Comparison of ENCODE assay signal across 13 mouse cellular contexts in the genomic region with DNA sequence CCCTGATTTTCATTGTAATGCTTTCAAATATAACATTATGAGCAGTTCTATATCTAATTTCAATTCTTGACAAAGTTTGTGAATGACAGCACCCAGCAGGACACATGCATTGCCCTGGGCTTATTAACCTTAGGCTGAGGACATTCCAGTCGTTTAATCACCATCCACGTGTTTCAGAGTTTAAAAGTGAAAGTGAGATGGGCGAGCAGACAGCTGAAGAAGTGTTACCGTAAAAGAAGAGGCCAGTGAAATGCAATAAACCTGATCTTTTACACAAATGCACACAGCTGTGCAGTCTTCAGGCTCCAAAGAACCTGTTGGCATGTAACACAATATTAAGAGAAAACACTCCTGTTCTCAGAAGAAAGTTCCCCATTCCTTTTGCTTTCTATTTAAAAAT.
DNase-seq lines count a peak whose midpoint lies in the region; ATAC-seq and TF ChIP-seq lines count a peak whose summit lies in the region.
"Had no signal": no experiment of that assay in that cellular context is flagged by ENCODE, and none has a peak within 500 bp of the region (broad histone marks: within the 10 kb centered on the region; RNA-seq: fewer than 3 reads in every experiment).

No protein-coding gene starts in this region.

- no peaks in the 10 kb centered on the region for H3K4me1 ChIP-seq in heart, embryonic 12.5 days (replicated peaks)
- H3K4me1 ChIP-seq in limb, embryonic 12.5 days (replicated peaks), result no peaks in the 10 kb centered on the region
- H3K4me1 ChIP-seq in limb, embryonic 10.5 days, result no peaks in the 10 kb centered on the region
- H3K4me1 ChIP-seq in limb, embryonic 14.5 days (ENCODE audit: control insufficient read depth, insufficient read depth, low read length), result no peaks in the 10 kb centered on the region
- no peaks in the 10 kb centered on the region for H3K4me1 ChIP-seq in cerebellum, adult 2 months (ENCODE audit: control insufficient read depth, insufficient read depth, low read length)

- H3K27me3 ChIP-seq in heart, embryonic 12.5 days (replicated peaks), result no peaks in the 10 kb centered on the region
- no peaks in the 10 kb centered on the region for H3K27me3 ChIP-seq in limb, embryonic 12.5 days
- H3K27me3 ChIP-seq in limb, embryonic 10.5 days (ENCODE audit: low read depth, poor library complexity, severe bottlenecking), result no peaks in the 10 kb centered on the region
- H3K27me3 ChIP-seq in limb, embryonic 14.5 days (ENCODE audit: control insufficient read depth, insufficient read depth, low read length), result no peaks in the 10 kb centered on the region
- H3K27me3 ChIP-seq in cerebellum, adult 2 months (ENCODE audit: control insufficient read depth, insufficient read depth, low read length), result no peaks in the 10 kb centered on the region

- no peak overlapping the region for H3K4me3 ChIP-seq in heart, embryonic 12.5 days
- H3K4me3 ChIP-seq in limb, embryonic 12.5 days (replicated peaks), result no peak overlapping the region
- no peak overlapping the region for H3K4me3 ChIP-seq in limb, embryonic 10.5 days
- no peak overlapping the region for H3K4me3 ChIP-seq in limb, embryonic 14.5 days (replicated peaks; ENCODE audit: low read length)
- no peak overlapping the region for H3K4me3 ChIP-seq in cerebellum, adult 2 months (replicated peaks; ENCODE audit: insufficient read depth, low read depth, low read length)
- H3K4me3 ChIP-seq: erythroblast, embryonic 14.5 days had no signal

- H3K4me2 ChIP-seq in heart, embryonic 12.5 days, result peak overlapping the region; percentile 31; the same call in 1 of the 2 replicates
- no peak overlapping the region for H3K4me2 ChIP-seq in limb, embryonic 12.5 days
- peak overlapping the region; percentile 29; the same call in 1 of the 2 replicates for H3K4me2 ChIP-seq in limb, embryonic 14.5 days (replicated peaks; ENCODE audit: low read depth, low read length, severe bottlenecking)

- no peak for DNase-seq in heart, adult 9 months (ENCODE audit: low spot score in 2 of 2)
- DNase-seq in limb, embryonic 10.5 days (ENCODE audit: low spot score), result no peak
- peak; percentile 52 for DNase-seq in Muller cell, postnatal 12 days (ENCODE audit: inconsistent ontology term)
- DNase-seq in limb, embryonic 14.5 days (ENCODE audit: low spot score), result no peak
- DNase-seq in spleen, adult 18-20 months, result no peak
- no peak for DNase-seq in cerebellum, adult 2 months
- DNase-seq: adrenal gland, postnatal 14 days; cerebellum, postnatal 36 days; layer of hippocampus, adult 9-11 months; right cerebral cortex, postnatal 25 days had no signal

- no peak overlapping the region for H3K27ac ChIP-seq in heart, embryonic 12.5 days (ENCODE audit: poor library complexity, severe bottlenecking)
- no peak overlapping the region for H3K27ac ChIP-seq in limb, embryonic 12.5 days
- no peak overlapping the region for H3K27ac ChIP-seq in limb, embryonic 10.5 days
- no peak overlapping the region for H3K27ac ChIP-seq in limb, embryonic 14.5 days (replicated peaks; ENCODE audit: low read depth, low read length)
- H3K27ac ChIP-seq in cerebellum, adult 2 months (ENCODE audit: insufficient read depth, low read length), result no peak overlapping the region

- TF ChIP-seq CTCF in cerebellum, adult 2 months (IDR thresholded peaks at IDR 0.05; ENCODE audit: borderline replicate concordance, insufficient read depth, low read depth, low read length), result no peak

- no peak for ATAC-seq in heart, embryonic 12.5 days (ENCODE audit: insufficient number of reproducible peaks, low FRiP score)
- 0 out of 2 replicates have a peak, but pooled peaks have one; percentile 31 for ATAC-seq in limb, embryonic 12.5 days (ENCODE audit: insufficient number of reproducible peaks, insufficient read depth, low FRiP score, low TSS enrichment, low read depth)
- peak; percentile 55 for ATAC-seq in limb, embryonic 14.5 days (ENCODE audit: low FRiP score, low read depth)

- no peaks in the 10 kb centered on the region for H3K36me3 ChIP-seq in heart, embryonic 12.5 days
- no peaks in the 10 kb centered on the region for H3K36me3 ChIP-seq in limb, embryonic 12.5 days
- H3K36me3 ChIP-seq in limb, embryonic 10.5 days, result no peaks in the 10 kb centered on the region
- H3K36me3 ChIP-seq in limb, embryonic 14.5 days (ENCODE audit: control insufficient read depth, insufficient read depth, low read length), result no peaks in the 10 kb centered on the region

- TF ChIP-seq POLR2A in limb, embryonic 14.5 days (IDR thresholded peaks at IDR 0.05; ENCODE audit: borderline replicate concordance, extremely low read depth, insufficient read depth, insufficient read length), result no peak
- no peak for TF ChIP-seq POLR2A in cerebellum, adult 2 months (IDR thresholded peaks at IDR 0.05; ENCODE audit: borderline replicate concordance, insufficient read depth, low read length)

- no peaks in the 10 kb centered on the region for H3K9me3 ChIP-seq in heart, embryonic 12.5 days (replicated peaks)
- no peaks in the 10 kb centered on the region for H3K9me3 ChIP-seq in limb, embryonic 12.5 days
- H3K9me3 ChIP-seq in limb, embryonic 10.5 days (replicated peaks), result no peaks in the 10 kb centered on the region
- H3K9me3 ChIP-seq in limb, embryonic 14.5 days (ENCODE audit: control insufficient read depth, low read length), result no peaks in the 10 kb centered on the region

- WGBS in heart, embryonic 12.5 days, result 45% methylated on average over 4 of the region's 4 CpGs
- 25% methylated on average over 4 of the region's 4 CpGs for WGBS in limb, embryonic 12.5 days
- 55% methylated on average over 4 of the region's 4 CpGs for WGBS in limb, embryonic 10.5 days
- WGBS in limb, embryonic 14.5 days, result 22% methylated on average over 4 of the region's 4 CpGs
- WGBS in cerebellum, adult 2 months, result 35% methylated on average over 4 of the region's 4 CpGs

- no peak overlapping the region for H3K9ac ChIP-seq in heart, embryonic 12.5 days
- H3K9ac ChIP-seq in limb, embryonic 12.5 days (replicated peaks), result no peak overlapping the region
- no peak overlapping the region for H3K9ac ChIP-seq in limb, embryonic 14.5 days (ENCODE audit: low read depth, low read length, severe bottlenecking)
